Mouse (Mus musculus) small intestine, adult 2 months (tissue): Measurements from ENCODE around the gene Nlrp10.

ENCODE experiments used
- CTCF ChIP-seq: fragments of 200-500 bp; IDR thresholded peaks from 2 replicates; pipeline ENCODE4 v1.5.1; 2012; ENCODE audit warnings: low read depth, mild to moderate bottlenecking, control low read depth, inconsistent platforms, low read length, moderate library complexity, mixed read lengths; ENCODE audit not compliant: insufficient replicate concordance, insufficient read length; ENCODE audit errors: extremely low read depth
- POLR2A ChIP-seq: fragments of 200-500 bp; IDR thresholded peaks from 2 replicates; pipeline ENCODE4 v1.6.1; 2012; ENCODE audit warnings: low read depth, mild to moderate bottlenecking, control low read depth, inconsistent platforms, low read length, moderate library complexity

GRCm38 (mm10) chr7:108872279-108872678 is 57.7 kb downstream of the Nlrp10 start, which contains the start of gene Olfr517:
- TF ChIP-seq POLR2A: no peak
- TF ChIP-seq CTCF: no peak
